Mouse (Mus musculus): ENCODE results near the gene 4933415F23Rik. TPM values are rescaled to one million over a fixed set of nuclear protein-coding genes. Genes with fewer than 3 reads are reported as not detected.

The 4933415F23Rik gene
- polyA plus RNA-seq, 1 experiment from 2014 or later: not detected

- WGBS: 73% methylated on average over 2 of the region's 2 CpGs
- Histone ChIP-seq H3K9ac (ENCODE audit: low read length) (no peak overlapping the region), H3K27me3 (ENCODE audit: control insufficient read depth, insufficient read depth, low read length) (no peaks in the 10 kb centered on the region), H3K36me3 (ENCODE audit: control insufficient read depth, insufficient read depth, low read length) (no peaks in the 10 kb centered on the region), H3K9me3 (ENCODE audit: control insufficient read depth, low read length) (no peaks in the 10 kb centered on the region), H3K4me2 (ENCODE audit: low read length) (no peak overlapping the region), H3K4me3 (ENCODE audit: control insufficient read depth in 1 of 2, insufficient read depth in 1 of 2, low read depth in 1 of 2, low read length in 2 of 2) (no peak overlapping the region), H3K4me1 (ENCODE audit: control insufficient read depth in 2 of 2, insufficient read depth in 2 of 2, low read length in 2 of 2) (peaks cover 0 to 1% of the 10 kb centered on the region in 2 experiments; a peak in 1 of 4 replicates), H3K27ac (replicated peaks in 1 of 2; ENCODE audit: control insufficient read depth in 1 of 2, insufficient read depth in 1 of 2, low read depth in 2 of 2, low read length in 2 of 2) (no peak overlapping the region)
- ATAC-seq (ENCODE audit: insufficient number of reproducible peaks, insufficient read depth, low FRiP score, low read depth): no peak
These were observed 38.1 kb downstream of the 4933415F23Rik start for GRCm38 (mm10) chr1:23063946-23064345.

GRCm38 (mm10) chr1:23061614-23062373 lies 40.3 kb downstream of the 4933415F23Rik start:
- peak; percentile 76; the same call in 1 of the 2 replicates for ATAC-seq (ENCODE audit: insufficient number of reproducible peaks, insufficient read depth, low FRiP score, low read depth)
- no peaks in the 10 kb centered on the region for H3K9me3 ChIP-seq (ENCODE audit: control insufficient read depth, low read length)
- H3K27me3 ChIP-seq (ENCODE audit: control insufficient read depth, insufficient read depth, low read length): no peaks in the 10 kb centered on the region
- H3K27ac ChIP-seq (replicated peaks in 1 of 2; ENCODE audit: control insufficient read depth in 1 of 2, insufficient read depth in 1 of 2, low read depth in 2 of 2, low read length in 2 of 2): no peak overlapping the region
- H3K4me3 ChIP-seq (ENCODE audit: control insufficient read depth in 1 of 2, insufficient read depth in 1 of 2, low read depth in 1 of 2, low read length in 2 of 2): no peak overlapping the region
- H3K9ac ChIP-seq (ENCODE audit: low read length): no peak overlapping the region
- H3K36me3 ChIP-seq (ENCODE audit: control insufficient read depth, insufficient read depth, low read length): no peaks in the 10 kb centered on the region
- WGBS: 18% methylated on average over 14 of the region's 14 CpGs
- peak overlapping the region; percentile 40 for H3K4me2 ChIP-seq (ENCODE audit: low read length)
- peaks cover 3 to 5% of the 10 kb centered on the region in 2 experiments; a peak in 2 of 4 replicates for H3K4me1 ChIP-seq (ENCODE audit: control insufficient read depth in 2 of 2, insufficient read depth in 2 of 2, low read length in 2 of 2)

- no peak overlapping the region for H3K27ac ChIP-seq (replicated peaks in 1 of 2; ENCODE audit: control insufficient read depth in 1 of 2, insufficient read depth in 1 of 2, low read depth in 2 of 2, low read length in 2 of 2)
- WGBS: 87% methylated on average over 9 of the region's 9 CpGs
These were observed 42.0 kb downstream of the 4933415F23Rik start for GRCm38 (mm10) chr1:23060056-23060455.

More at GRCm38 (mm10) chr1:23060056-23060455, 42.0 kb downstream of the 4933415F23Rik start:
- no peak overlapping the region for H3K4me2 ChIP-seq (ENCODE audit: low read length)
- no peaks in the 10 kb centered on the region for H3K27me3 ChIP-seq (ENCODE audit: control insufficient read depth, insufficient read depth, low read length)
- H3K36me3 ChIP-seq (ENCODE audit: control insufficient read depth, insufficient read depth, low read length): no peaks in the 10 kb centered on the region
- H3K9ac ChIP-seq (ENCODE audit: low read length): no peak overlapping the region
- ATAC-seq (ENCODE audit: insufficient number of reproducible peaks, insufficient read depth, low FRiP score, low read depth): no peak
- H3K4me1 ChIP-seq (ENCODE audit: control insufficient read depth in 2 of 2, insufficient read depth in 2 of 2, low read length in 2 of 2): peaks cover 3 to 5% of the 10 kb centered on the region in 2 experiments; a peak in 2 of 4 replicates
- H3K4me3 ChIP-seq (ENCODE audit: control insufficient read depth in 1 of 2, insufficient read depth in 1 of 2, low read depth in 1 of 2, low read length in 2 of 2): no peak overlapping the region
- H3K9me3 ChIP-seq (ENCODE audit: control insufficient read depth, low read length): no peaks in the 10 kb centered on the region

Data from heart, embryonic 14.5 days (tissue).